Mouse (Mus musculus) small intestine, adult 2 months (tissue): Measurements from ENCODE around the gene Aldh9a1.
A peak's percentile ranks its signal among the peaks of the same experiment; 100 is the strongest.

Experiments used
- CTCF ChIP-seq: fragments of 200-500 bp; IDR thresholded peaks from 2 replicates; pipeline ENCODE4 v1.5.1; 2012; ENCODE audit warnings: low read depth, mild to moderate bottlenecking, control low read depth, inconsistent platforms, low read length, moderate library complexity, mixed read lengths; ENCODE audit not compliant: insufficient replicate concordance, insufficient read length; ENCODE audit errors: extremely low read depth
- POLR2A ChIP-seq: fragments of 200-500 bp; IDR thresholded peaks from 2 replicates; pipeline ENCODE4 v1.6.1; 2012; ENCODE audit warnings: low read depth, mild to moderate bottlenecking, control low read depth, inconsistent platforms, low read length, moderate library complexity

DNA sequence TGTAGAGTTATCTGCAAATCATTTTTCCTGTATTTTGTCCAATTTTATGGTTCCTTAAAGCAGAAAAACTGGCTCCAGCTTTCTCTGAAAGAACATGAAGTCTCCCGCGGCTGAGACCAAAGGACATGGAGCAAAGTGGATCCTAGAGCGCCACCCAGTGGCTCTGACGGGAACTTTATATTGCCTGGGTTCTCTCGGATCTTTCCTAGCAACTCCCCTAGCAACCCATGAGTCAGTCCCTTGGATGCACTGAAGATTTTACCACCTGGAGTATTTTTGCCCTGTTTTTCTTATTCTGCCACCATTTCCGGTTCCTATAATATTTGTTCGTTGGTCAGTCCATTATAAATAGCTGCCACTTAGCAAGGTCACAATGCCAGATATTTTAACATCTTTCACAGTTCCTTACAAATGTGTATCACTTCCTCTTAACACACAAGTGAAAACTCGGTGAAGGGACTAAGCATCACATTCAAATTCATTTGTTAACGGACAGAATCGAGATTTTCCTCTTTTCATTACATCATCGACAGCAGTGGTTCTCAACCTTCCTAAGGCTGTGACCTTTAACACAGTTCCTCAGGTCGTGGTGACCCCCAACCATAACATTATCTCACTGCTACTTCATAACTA is 12.2 kb upstream of the Aldh9a1 start:
- TF ChIP-seq CTCF (peak; percentile 98; the same call in 1 of the 2 replicates), POLR2A (no peak)
